Mouse (Mus musculus) heart, postnatal 10 days (tissue): ENCODE data around the gene Chn2. TPM values are rescaled to one million over a fixed set of nuclear protein-coding genes. Genes with fewer than 3 reads are reported as not detected.
A peak's percentile ranks its signal among the peaks of the same experiment; 100 is the strongest.

Experiments used
- DNase-seq, 2 experiments: peaks; one replicate each; pipeline ENCODE4 v3.0.0; 2021
- intact Hi-C: fragments of 180-260 bp; cut with DNase I; formaldehyde crosslinking; loops from one replicate; pipeline ENCODE4 v1.15.1; 2025
- total RNA-seq, 2 experiments: library from RNA; stranded (reverse); gene quantifications; 2 replicates each; pipeline ENCODE4 v1.2.3; 2021

Chn2 gene
- total RNA-seq, 2 experiments from 2014 or later = 5.2 to 6.0 TPM

DNA sequence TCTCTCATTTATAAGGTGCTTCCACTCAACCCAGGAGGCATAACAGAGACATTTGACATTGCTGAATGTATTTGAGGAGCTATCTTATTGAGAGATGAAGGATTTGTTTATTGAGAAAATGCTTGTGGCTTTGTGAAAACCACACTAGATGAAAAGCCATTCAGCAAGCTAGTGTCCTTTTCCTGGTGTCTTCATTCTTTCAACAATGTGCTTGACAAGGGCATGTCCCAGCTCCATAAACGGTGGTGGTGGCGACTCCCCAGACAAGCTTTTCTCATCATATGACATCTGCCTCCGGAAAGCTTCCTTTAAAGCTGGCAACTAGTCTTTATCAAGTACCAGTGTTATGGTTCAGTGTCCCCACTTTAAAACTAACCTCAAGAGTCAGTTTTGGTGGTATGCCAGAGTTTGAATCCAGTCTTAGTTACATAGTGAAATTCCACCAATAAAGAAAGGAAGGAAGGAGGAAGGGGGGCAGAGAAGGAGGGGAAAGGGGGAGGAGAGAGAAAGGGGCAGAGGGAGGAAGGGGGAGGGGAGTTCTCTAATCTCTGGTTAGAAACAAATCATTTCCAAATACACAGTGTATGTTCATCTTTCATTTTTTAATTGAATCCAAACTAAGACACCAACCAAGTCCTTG lies 286.0 kb downstream of the Chn2 start, which contains the start of gene Prr15:
Prr15 (plus strand) TSS at position 590 of the 640 bp plus-strand sequence.
- intact Hi-C loops = loop anchor here (5.0 kb wide), 1 partner anchor 68 kb away; no protein-coding TSS in a partner anchor
- DNase-seq = no peak

DNA sequence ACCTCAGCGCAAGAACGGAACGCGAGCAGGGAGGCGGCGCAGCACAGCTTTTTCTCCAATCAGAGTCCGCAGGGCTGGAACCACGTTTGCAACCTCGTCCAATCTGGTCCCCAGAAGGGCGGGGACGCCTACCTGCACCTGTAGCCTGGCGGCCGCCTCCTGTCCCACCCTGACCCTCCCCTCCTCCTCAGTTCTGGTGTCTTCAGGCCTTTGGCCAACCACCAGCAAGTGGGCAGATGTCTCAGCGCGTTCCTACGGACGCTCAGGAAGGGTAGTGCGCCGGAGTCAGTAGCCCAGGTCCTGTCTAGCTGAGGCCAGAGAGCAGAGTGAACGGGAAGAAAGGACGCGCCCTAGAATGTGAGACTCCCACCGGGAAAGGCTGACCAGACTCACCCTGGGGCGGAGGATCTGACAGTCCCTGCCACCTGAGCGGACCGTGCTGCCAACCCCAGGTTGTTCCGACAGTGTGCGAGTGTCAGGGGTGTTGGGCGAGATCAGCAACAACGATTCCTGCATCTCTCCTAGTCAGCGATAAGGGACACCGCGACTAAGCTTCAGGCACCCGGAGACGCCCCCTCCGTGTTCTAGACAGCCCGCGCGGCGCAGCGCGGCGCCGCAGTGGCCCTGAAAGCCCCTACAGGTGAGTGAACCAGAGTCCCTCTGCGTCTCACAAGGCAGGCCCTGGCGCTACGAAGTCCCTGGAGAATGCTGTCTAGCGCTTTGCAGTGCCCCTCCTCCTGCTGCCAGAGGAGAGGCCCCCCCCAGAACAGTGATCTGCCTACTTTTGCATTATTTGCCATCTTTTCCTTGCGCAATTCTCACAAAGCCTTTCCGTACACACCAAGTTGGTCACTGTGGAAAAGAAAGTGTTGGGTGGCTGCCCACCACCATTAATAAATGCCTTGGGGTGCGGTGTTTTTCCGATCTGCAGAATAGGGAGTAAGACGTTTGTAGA lies 287.6 kb downstream of the Chn2 start:
- intact Hi-C loops = loop anchor here (5.0 kb wide), 1 partner anchor 70 kb away; no protein-coding TSS in a partner anchor

DNA sequence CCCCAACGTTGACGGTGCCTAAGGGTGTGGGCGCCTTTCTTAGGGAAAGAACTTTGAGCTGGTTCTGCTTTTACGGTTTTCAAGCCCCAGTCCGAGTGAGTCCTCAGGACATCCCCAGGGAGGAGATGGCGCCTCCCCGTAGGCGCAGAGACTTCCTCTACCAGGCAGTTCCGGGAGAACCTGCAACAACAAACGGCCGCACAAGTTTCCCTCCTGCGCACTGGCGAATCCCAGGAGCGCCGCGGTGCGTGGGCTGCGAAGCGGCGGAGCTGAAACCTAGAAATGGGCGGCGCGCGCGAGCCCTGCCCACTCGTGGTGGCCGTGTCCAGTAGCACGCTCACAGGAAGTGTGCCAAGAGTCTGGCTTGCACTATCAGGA lies 288.3 kb downstream of the Chn2 start:
- peak; percentile 78 to 79 for DNase-seq
- intact Hi-C loops = loop anchor here (5.0 kb wide), 1 partner anchor 70 kb away; no protein-coding TSS in a partner anchor

More for the DNA sequence above, 287.6 kb downstream of the Chn2 start:
- peak; percentile 61 to 62 for DNase-seq

DNA sequence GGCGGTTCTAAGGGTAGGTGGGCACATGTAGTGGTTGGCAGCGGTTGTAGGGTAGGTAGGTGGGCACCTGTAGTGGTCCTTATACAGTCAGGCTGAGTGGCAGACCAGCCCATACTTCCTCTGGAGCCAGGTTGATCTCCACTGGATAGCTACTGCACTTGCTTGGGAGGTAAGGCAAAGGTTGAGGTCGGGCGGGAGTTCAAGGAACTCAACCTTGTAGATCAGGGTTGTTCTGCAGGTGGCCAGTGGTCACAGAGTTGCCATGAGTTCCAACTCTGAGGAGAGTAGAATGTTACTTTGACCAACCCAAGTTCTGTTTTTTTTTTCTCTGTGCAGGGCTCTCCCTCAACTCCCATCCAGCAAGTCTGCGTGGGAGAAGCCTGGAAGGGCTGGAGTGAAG lies 289.4 kb downstream of the Chn2 start:
- no peak for DNase-seq
- intact Hi-C loops = loop anchor here (5.0 kb wide), 1 partner anchor 71 kb away; no protein-coding TSS in a partner anchor

DNA sequence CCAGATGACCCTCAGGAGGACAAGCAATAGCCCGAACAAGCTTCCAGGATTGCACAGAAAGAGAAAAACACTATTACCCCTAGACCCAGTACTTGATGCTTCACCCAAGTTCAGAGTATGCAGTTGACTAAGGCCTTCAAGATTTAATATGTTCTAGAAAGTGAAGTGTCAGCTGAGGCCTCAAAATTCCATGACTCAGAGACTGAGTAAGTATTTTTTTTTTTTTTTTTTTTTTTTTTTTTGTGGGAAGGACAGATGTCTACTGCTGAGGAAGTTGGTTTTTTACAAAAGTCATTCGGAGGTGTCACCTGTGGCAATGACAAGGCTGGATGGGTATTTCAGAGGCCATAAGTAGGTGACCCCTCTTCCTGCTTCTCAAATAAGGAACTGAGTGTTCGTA lies 290.2 kb downstream of the Chn2 start:
- DNase-seq = no peak
- intact Hi-C loops = loop anchor here (5.0 kb wide), 1 partner anchor 72 kb away; no protein-coding TSS in a partner anchor

DNA sequence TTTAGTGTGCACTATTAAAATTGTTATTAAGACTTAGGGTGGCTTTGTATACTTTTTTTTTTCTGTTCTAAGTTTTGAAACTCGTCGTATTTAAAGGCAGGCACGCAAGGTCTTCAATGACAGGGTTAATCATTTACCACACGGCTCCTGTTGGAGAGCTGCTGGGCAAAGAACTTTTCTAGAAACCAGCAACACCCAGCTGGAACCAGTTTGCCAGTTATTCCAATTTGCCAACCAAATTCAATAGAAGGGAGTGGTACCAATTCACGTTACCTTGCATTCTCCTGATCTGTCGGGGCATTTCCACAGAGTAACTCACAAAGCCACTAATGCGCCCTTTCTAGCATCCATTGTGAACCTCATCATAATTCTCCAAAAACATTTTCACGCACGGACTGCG lies 290.8 kb downstream of the Chn2 start:
- no peak for DNase-seq
- intact Hi-C loops = no loop called here

DNA sequence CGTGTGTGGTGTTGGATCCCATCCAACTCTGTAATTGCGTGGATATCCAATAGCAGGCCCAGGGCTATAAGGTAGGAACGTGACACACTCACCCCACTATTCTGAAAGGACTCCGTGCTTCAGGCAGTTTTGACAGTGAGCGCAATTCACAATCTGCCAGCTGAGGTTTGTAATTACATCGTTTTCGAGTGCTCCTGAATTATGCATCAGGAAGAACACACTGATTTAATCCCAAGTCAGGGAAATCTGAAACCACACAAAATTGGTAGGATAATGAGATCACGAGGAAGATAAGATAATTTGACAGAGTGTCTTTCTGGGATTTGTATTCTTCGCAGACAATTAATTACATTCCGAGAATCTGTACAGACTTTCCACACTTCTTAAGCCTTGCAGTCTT lies 292.4 kb downstream of the Chn2 start:
- DNase-seq = no peak
- intact Hi-C loops = no loop called here

DNA sequence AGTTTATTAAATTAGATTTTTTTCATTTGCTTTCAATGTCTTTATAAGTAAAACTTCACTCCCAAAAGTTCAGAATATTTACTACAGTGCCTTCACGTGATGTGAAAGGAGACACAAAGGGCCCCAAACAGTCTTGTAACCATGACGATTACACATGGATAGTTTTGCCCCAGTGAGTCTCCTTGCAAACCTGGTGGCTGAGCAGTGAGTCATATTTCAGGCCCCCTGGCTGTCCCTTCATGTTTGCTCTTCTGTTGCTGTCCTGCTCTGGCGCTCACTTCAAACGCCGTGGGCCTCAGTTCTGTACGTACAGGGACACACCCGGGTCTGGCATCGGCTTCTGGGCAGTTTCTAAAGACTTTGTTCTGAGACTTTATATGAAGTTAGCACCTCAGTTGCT lies 292.8 kb downstream of the Chn2 start:
- DNase-seq = no peak
- intact Hi-C loops = no loop called here

DNA sequence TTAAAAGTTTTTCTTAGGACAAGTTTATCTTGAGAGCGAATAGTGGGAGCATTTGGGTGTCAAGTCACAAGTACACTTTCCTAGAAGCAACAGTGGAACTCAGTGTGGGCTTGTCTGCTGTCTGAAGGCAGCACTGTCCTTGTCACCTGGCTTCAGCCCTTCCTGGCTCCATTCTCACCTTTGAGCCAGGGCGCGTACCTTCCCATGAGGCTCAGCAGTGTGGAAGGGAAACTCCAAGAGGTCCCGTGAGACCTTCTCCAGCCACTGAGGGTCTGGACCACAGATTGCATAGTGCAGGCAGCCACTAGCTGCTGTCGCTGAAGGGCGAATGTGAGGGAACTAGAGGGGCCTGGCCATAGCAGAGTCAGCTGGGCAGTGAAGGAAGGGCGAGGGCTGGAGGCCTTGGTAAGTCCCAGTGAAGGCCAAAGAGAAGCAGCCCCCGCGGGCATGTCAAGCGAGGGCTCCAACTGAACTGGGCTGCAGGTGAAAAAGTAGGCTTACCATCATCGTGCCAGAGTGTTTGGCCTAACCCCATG lies 293.8 kb downstream of the Chn2 start:
- intact Hi-C loops = no loop called here
- no peak for DNase-seq

DNA sequence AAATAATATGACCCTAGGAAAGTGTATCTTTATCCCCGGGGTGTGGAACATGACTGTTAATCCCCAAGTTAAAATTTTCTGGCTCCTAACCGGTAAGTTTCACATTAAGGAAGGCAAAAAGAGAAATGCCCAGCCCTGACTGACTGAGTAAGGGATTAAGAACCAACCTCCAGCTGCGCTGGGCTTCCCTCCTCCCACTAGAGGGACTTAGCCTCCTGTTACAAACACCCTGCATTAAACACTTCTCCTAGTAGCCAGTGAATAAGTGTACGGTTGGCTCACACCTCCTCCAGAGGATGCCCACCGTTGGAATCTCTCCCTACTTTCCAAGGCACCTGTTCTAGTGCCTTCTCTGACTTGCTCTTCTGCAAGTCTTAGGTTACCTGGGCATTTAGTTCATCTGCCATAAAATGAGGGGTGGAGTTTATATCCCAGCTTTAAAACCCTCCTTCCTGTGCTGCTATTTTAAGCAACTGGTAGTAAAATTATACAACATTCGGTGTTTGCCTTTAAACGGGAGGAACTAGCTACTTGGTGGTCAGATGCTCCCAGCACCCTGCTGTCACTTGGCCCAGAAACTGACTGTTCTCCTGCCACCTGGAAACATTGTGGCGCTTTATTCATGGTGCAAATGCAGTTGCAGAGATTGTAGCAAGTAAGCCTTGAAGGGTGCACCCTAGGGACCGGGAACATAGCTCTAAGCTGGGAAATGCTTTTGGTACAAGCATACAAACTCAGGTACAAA lies 294.5 kb downstream of the Chn2 start:
- intact Hi-C loops = no loop called here

DNA sequence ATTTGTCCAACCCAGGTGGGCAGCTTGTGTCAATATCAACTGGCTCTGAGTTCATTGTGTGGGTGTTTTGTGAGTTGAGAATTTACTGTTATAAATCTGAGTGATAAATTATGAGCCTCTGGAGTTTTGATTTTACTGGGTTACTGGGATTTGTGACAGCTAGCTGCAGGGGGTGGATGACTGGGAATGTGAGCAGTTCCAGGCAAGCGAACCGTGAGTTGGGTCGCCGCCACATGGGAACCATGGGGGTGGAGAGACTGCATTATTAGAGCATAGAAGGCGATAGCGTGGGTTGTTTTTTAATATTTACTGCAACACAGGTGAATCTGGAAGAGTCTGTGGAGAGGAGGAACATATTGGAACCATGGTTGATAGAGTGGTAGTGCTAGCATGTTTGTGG lies 298.0 kb downstream of the Chn2 start:
- DNase-seq = no peak
- intact Hi-C loops = no loop called here

More for the DNA sequence above, 294.5 kb downstream of the Chn2 start:
- no peak for DNase-seq

DNA sequence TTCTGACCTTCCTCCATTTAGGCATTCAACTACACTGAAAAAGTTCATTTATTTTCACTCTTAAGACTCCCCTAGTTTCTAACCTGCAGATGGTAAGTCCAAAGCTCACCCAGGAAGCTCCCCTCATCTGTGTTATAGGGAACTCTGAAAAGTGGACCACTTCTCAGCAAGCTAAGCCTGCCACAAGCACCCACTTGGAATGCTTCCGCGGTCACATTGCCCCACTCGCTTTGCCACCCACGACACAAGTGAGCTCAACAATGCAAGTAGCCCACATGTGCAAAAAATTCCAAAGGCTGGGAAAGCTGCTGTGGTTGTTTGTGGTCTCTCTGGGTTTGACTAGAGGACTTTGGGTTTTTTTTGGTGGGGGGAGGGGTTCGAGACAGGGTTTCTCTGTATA lies 301.8 kb downstream of the Chn2 start:
- no peak for DNase-seq
- intact Hi-C loops = no loop called here

DNA sequence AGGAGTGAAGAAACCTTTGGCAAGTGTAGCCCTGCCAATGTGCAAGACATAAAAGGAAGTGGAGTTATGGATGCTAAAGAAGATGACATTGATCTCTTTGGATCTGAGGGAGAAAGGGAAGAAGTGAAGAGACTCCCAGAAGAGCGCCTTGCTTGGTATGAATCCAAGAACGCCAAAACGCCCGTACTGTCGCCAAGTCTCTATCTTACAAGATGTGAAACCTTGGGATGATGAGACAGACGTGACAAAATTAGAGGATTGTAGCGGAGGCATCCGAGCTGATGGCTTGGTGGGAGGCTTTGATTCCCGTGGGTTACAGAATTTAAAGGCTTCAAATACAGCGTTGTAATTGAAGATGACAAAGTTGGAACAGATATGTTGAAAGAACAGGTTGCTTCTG lies 302.9 kb downstream of the Chn2 start:
- intact Hi-C loops = no loop called here
- DNase-seq = no peak

Other genes with a start within 250 kb of the Chn2 start
- 10 to 100 TPM; 14.0 to 14.8 TPM for gene Tril, start 218.7 kb upstream of the Chn2 start, total RNA-seq
- not detected for gene Cpvl, start 60.9 kb upstream of the Chn2 start, total RNA-seq